Mouse (Mus musculus): Measurements from ENCODE around the gene Ctrc.

DNA sequence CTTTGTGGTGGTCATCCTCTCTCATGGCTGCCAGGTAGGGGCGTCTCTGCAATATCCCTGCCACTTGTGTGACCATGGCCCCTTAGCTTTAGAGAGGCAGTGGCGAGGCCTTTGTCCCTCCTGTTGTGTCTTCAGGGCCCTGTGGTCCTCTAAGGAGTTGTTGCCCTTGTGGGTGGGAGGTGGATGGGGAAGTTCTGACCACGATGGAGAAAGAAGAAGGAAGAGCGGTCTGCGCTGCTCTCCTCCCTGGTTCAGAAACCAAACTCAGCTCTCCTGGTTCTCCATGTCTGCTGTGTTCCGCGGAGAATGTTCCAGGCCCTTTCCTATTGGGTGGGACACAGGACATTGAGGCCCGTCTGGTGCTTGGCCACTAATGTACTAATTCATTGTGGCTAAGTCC lies 40.3 kb downstream of the Ctrc start:
- TF ChIP-seq POLR2A (IDR thresholded peaks at IDR 0.05; ENCODE audit: borderline replicate concordance, extremely low read depth, low read depth, low read length) (no peak), CTCF (IDR thresholded peaks at IDR 0.05; ENCODE audit: insufficient read depth, low read length) (no peak)
